Mouse (Mus musculus): ENCODE results near the gene Iqgap3. TPM values are rescaled to one million over a fixed set of nuclear protein-coding genes. Genes with fewer than 3 reads are reported as not detected.

Iqgap3 gene
- 16.2 and 21.0 TPM in 2 replicates for polyA plus RNA-seq (2014; fragmentation: Nextera tagmentation; extraction: Ambion mirVana)

DNA sequence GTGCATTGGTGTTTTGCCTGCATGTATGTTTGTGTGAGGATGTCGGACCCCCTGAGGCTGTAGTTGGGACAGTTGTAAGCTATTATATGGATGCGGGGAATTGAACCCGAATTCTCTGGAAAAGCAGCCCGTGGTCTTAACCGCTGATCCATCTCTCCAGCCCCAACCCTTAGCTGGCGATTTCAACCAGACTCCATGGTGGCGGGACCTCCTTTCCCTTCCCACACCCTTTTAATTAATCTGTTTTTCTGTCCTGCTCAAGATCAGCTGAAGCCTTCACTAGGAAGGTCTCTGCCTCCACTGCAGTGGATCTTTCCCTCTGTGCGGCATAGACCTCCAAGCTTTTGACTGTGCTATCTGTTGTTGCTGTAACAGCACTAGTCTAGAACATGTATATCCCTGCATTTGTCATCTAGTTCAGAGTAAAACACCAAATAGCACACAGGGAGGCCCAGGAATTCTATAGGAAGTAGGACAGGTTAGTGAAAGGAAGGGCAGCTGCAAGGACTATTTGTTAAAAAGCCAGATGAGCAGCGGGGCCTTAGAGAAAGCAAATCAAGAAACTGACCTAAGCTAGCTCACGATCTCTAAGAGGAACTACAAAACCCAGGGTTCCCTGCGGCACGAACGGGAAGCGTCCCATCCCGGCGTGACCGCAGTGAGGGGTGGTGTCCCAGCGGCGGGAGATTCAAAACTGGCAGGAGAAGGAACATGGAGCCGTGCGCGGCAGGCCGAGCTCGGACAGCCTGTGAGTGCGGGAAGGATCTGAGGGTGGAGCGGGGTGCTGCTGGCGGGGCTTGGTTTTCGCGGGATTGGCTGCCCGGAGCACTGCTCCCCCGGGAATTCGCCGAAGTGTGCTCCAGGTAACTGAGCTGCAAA, at the start of gene Iqgap3:
Iqgap3 (plus strand) TSS at position 627 of the 879 bp plus-strand sequence.
- Histone ChIP-seq H3K4me3 (ENCODE audit: low read depth, low read length) (peak within 1 kb of the TSS; percentile 59), H3K4me2 (ENCODE audit: low read depth, low read length) (peak within 1 kb of the TSS; percentile 63), H3K27me3 (replicated peaks; ENCODE audit: control insufficient read depth, insufficient read depth, low read length) (no peaks in the 10 kb centered on the region), H3K9ac (ENCODE audit: low read depth, low read length) (peak within 1 kb of the TSS; percentile 56), H3K36me3 (ENCODE audit: control insufficient read depth, insufficient read depth, low read length) (0 out of 2 replicates have a peak, but pooled peaks cover 11% of the 10 kb centered on the region), H3K27ac (replicated peaks; ENCODE audit: low read depth, low read length) (peak within 1 kb of the TSS; percentile 55; the same call in 1 of the 2 replicates), H3K4me1 (ENCODE audit: control insufficient read depth, insufficient read depth, low read length) (0 out of 2 replicates have a peak, but pooled peaks cover 7% of the 10 kb centered on the region), H3K9me3 (ENCODE audit: control insufficient read depth, low read length) (no peaks in the 10 kb centered on the region)
- ATAC-seq (ENCODE audit: low read depth) (peak; percentile 88), DNase-seq (ENCODE audit: low spot score) (peak; percentile 97)
- WGBS = 22% methylated on average over 28 of the region's 33 CpGs

DNA sequence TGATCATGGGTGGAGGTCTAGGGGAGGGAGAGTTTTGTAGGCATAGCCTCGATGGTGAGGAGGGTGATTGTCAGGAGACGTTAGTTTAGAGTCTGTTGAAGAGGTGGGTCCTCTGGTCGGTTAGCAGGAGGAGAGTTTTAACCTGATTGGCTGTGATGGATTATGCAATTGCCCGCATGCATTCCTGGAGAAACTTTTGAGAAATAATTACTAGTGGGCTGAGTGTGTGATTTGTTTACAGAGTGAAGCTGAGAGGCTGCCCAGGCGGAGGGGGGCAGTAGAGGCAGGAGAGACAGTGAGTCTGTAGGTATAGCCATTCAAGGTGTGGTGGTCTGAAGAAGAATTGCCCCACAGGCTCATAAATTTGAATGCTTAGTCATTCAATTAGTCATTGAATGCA, 48.3 kb upstream of the Iqgap3 start:
- no peak overlapping the region for H3K9ac ChIP-seq (ENCODE audit: low read depth, low read length)
- no peak overlapping the region for H3K4me2 ChIP-seq (ENCODE audit: low read depth, low read length)
- H3K36me3 ChIP-seq (ENCODE audit: control insufficient read depth, insufficient read depth, low read length) = no peaks in the 10 kb centered on the region
- no peak overlapping the region for H3K4me3 ChIP-seq (ENCODE audit: low read depth, low read length)
- H3K27ac ChIP-seq (replicated peaks; ENCODE audit: low read depth, low read length) = no peak overlapping the region
- no peak for DNase-seq (ENCODE audit: low spot score)
- peaks cover 24% of the 10 kb centered on the region for H3K27me3 ChIP-seq (replicated peaks; ENCODE audit: control insufficient read depth, insufficient read depth, low read length)
- H3K9me3 ChIP-seq (ENCODE audit: control insufficient read depth, low read length) = 0 out of 2 replicates have a peak, but pooled peaks cover under 1% of the 10 kb centered on the region
- ATAC-seq (ENCODE audit: low read depth) = no peak
- H3K4me1 ChIP-seq (ENCODE audit: control insufficient read depth, insufficient read depth, low read length) = no peaks in the 10 kb centered on the region
- WGBS = 64% methylated on average over 5 of the region's 5 CpGs

DNA sequence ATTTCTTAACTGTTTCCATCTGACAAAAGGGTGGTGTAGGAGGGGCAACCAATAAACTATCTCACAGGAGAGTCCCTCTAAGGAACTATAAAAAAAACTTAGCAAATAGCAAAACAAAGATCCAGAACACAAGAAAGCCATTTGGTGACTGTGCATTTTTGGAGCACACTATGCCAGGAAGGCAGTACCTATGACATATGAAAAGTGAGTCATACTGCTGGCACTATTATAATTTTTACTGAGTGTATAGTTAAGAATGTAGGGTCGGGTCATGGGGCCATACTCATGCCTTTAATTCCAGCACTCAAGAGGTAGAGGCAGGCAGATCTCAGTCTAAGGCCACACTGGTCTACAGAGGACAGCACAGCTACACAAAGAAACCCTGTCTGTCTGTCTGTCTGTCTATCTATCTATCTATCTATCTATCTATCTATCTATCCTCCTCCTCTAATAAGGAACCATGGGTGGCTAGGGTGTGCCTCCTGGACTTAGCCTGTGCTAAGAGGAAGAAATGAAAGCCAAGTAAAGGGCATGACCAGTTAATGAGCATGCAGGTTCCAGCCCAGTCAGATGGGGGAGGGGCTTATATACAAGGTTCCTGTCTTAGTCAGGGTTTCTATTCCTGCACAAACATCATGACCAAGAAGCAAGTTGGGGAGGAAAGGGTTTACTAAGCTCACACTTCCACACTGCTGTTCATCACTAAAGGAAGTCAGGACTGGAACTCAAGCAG, 46.0 kb upstream of the Iqgap3 start:
- no peaks in the 10 kb centered on the region for H3K4me1 ChIP-seq (ENCODE audit: control insufficient read depth, insufficient read depth, low read length)
- H3K4me2 ChIP-seq (ENCODE audit: low read depth, low read length) = no peak overlapping the region
- H3K36me3 ChIP-seq (ENCODE audit: control insufficient read depth, insufficient read depth, low read length) = no peaks in the 10 kb centered on the region
- peaks cover 23% of the 10 kb centered on the region for H3K27me3 ChIP-seq (replicated peaks; ENCODE audit: control insufficient read depth, insufficient read depth, low read length)
- DNase-seq (ENCODE audit: low spot score) (no peak), ATAC-seq (ENCODE audit: low read depth) (no peak)
- H3K4me3 ChIP-seq (ENCODE audit: low read depth, low read length) = no peak overlapping the region
- H3K9ac ChIP-seq (ENCODE audit: low read depth, low read length) = no peak overlapping the region
- H3K27ac ChIP-seq (replicated peaks; ENCODE audit: low read depth, low read length) = no peak overlapping the region
- WGBS = 56% methylated on average over 1 of the region's 1 CpGs
- no peaks in the 10 kb centered on the region for H3K9me3 ChIP-seq (ENCODE audit: control insufficient read depth, low read length)

DNA sequence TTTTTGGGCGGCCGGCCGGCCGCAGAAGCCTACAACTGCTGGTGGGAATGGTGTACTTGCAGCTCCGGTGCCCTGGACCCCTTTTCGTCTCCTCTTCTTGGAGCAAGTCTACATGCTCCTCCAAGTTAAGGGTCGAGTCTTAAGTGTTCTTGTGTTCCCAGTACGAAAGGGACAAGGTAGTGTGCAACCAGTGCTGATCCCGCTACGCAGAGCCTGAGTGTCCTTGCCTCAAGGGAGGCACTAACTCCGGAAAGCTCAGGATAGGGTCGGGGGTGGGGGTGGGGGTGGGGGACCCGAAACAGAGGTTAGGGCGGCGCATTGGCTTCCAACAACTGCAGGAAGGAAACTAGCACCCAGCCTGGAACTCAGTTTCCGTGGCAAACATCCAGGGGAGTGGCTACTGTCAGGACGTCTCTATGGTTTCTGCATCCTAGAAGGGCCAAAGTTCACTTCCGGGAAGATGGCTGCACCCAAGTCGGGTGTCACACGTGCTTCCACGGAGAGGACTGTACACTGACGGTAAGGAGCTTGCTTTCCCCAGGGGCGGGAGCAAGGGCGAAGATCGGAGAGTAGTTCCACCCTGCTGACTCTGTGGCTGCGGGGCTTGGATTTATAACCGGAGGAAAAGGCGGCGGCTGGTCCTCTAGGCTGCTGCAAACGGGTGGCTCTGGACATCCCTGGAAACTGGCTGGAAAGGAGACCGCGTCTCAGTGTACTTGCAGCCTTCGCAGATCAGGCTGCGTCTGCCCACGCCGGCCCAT, 38.9 kb upstream of the Iqgap3 start, which contains the start of gene Gpatch4:
Gpatch4 (plus strand) TSS at position 448 of the 761 bp plus-strand sequence.
- no peaks in the 10 kb centered on the region for H3K9me3 ChIP-seq (ENCODE audit: control insufficient read depth, low read length)
- peaks cover 7% of the 10 kb centered on the region; the same call in 1 of the 2 replicates for H3K27me3 ChIP-seq (replicated peaks; ENCODE audit: control insufficient read depth, insufficient read depth, low read length)
- H3K4me3 ChIP-seq (ENCODE audit: low read depth, low read length) = peak within 1 kb of the TSS; percentile 72
- 13% methylated on average over 31 of the region's 36 CpGs for WGBS
- H3K4me1 ChIP-seq (ENCODE audit: control insufficient read depth, insufficient read depth, low read length) = peaks cover 4% of the 10 kb centered on the region; the same call in 1 of the 2 replicates
- 0 out of 2 replicates have a peak, but pooled peaks cover 4% of the 10 kb centered on the region for H3K36me3 ChIP-seq (ENCODE audit: control insufficient read depth, insufficient read depth, low read length)
- no peak within 1 kb of the TSS; the same call in 1 of the 2 replicates for H3K27ac ChIP-seq (replicated peaks; ENCODE audit: low read depth, low read length)
- ATAC-seq (ENCODE audit: low read depth) (peak; percentile 96), DNase-seq (ENCODE audit: low spot score) (peak; percentile 98)
- H3K9ac ChIP-seq (ENCODE audit: low read depth, low read length) = peak within 1 kb of the TSS; percentile 70
- peak within 1 kb of the TSS; percentile 80 for H3K4me2 ChIP-seq (ENCODE audit: low read depth, low read length)

DNA sequence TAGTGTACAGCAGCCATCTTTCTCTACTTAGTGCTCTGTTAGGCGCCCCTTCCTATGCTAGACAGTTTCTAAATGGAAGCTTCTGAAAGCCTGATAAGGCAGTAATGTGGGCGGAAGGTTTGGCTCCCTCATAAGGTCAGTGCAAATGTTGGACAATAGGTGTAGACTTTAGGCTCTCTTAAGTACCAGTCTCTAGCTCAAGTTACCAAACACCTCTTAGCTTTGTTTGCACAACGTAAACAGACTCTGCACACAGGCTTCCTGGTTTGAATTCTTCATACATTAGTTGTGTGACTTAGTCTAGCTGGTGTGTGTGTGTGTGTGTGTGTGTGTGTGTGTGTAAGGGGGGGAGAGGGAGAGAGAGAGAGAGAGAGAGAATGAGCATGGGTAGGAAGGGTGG, 32.2 kb upstream of the Iqgap3 start:
- Histone ChIP-seq H3K36me3 (ENCODE audit: control insufficient read depth, insufficient read depth, low read length) (peaks cover 37% of the 10 kb centered on the region), H3K4me3 (ENCODE audit: low read depth, low read length) (no peak overlapping the region)
- DNase-seq (ENCODE audit: low spot score) = peak; percentile 5

DNA sequence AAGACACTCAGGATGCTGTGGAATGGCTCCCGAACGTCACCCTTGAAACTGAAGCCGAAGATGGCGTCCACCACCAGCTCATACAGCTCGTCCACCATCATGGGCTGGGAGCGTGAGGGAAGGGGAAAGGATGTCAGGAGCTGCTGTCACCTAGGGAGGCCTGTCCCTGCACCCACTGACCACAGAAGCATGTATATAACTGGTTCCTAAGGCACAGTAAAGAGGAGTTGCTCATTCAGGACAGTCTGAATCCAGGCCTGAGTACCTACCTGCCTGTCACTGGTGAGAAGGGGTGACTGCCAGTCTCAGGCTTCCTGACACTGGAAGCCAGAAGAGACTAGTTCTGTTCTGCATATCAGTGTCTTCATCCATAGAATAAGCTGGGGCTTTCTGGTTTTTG, 24.7 kb upstream of the Iqgap3 start:
- Histone ChIP-seq H3K36me3 (ENCODE audit: control insufficient read depth, insufficient read depth, low read length) (peaks cover 45% of the 10 kb centered on the region), H3K4me1 (ENCODE audit: control insufficient read depth, insufficient read depth, low read length) (peaks cover 5% of the 10 kb centered on the region; the same call in 1 of the 2 replicates), H3K4me2 (ENCODE audit: low read depth, low read length) (peak overlapping the region; percentile 93), H3K4me3 (ENCODE audit: low read depth, low read length) (peak overlapping the region; percentile 89; the same call in 1 of the 2 replicates), H3K27me3 (replicated peaks; ENCODE audit: control insufficient read depth, insufficient read depth, low read length) (no peaks in the 10 kb centered on the region), H3K9ac (ENCODE audit: low read depth, low read length) (peak overlapping the region; percentile 83), H3K27ac (replicated peaks; ENCODE audit: low read depth, low read length) (no peak overlapping the region), H3K9me3 (ENCODE audit: control insufficient read depth, low read length) (no peaks in the 10 kb centered on the region)
- DNase-seq (ENCODE audit: low spot score) = no peak
- no peak for ATAC-seq (ENCODE audit: low read depth)
- 86% methylated on average over 6 of the region's 6 CpGs for whole genome bisulfite sequencing

More for the DNA sequence above, 32.2 kb upstream of the Iqgap3 start:
- ATAC-seq (ENCODE audit: low read depth) = no peak; the same call in 1 of the 2 replicates
- Histone ChIP-seq H3K27ac (replicated peaks; ENCODE audit: low read depth, low read length) (no peak overlapping the region), H3K9ac (ENCODE audit: low read depth, low read length) (no peak overlapping the region), H3K27me3 (replicated peaks; ENCODE audit: control insufficient read depth, insufficient read depth, low read length) (no peaks in the 10 kb centered on the region), H3K4me2 (ENCODE audit: low read depth, low read length) (no peak overlapping the region), H3K9me3 (ENCODE audit: control insufficient read depth, low read length) (no peaks in the 10 kb centered on the region), H3K4me1 (ENCODE audit: control insufficient read depth, insufficient read depth, low read length) (no peaks in the 10 kb centered on the region)
- WGBS = 78% methylated on average over 3 of the region's 3 CpGs

DNA sequence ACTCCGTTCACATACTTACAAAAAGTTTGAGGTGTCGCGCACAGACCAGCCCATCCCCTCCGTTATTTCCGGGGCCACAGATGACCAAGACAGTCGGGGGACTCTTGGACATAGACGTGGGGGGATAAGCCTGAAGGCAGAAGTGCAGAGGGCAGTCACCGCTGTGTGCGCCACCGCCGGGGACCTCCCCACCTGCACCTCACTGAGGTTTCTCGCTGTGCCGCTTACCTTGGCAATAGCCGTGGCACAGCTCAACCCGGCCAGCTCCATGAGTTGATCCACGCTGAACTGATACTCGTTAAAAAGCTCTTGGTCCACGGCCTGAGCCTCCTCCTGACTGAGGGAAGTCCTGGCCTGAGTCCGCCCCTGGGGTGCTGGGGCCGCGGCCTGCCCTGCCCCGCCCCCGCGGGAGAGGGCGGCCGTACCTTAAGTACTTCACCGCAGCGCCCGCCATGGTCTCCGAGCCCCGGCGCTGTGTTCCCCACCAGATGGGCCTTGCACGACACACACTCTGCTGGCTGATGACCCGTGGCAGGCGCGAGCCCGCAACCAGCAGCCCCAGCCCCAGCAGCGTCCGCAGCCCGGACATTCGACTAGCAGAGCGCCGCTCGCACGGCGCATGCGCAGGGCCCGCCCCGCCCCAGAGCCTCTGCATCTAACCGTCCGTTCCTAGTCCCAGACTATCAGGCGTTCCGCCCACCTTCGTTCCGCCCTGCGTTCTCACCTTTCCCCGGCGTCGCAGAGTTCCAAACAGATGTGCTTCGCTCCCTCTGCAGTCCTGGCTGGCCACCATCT, 23.7 kb upstream of the Iqgap3 start, which contains the start of gene Naxe:
Naxe (minus strand) TSS at position 594 of the 795 bp plus-strand sequence.
- peak; percentile 95 for ATAC-seq (ENCODE audit: low read depth)
- Histone ChIP-seq H3K9me3 (ENCODE audit: control insufficient read depth, low read length) (no peaks in the 10 kb centered on the region), H3K9ac (ENCODE audit: low read depth, low read length) (peak within 1 kb of the TSS; percentile 83), H3K27me3 (replicated peaks; ENCODE audit: control insufficient read depth, insufficient read depth, low read length) (no peaks in the 10 kb centered on the region), H3K4me1 (ENCODE audit: control insufficient read depth, insufficient read depth, low read length) (peaks cover 5% of the 10 kb centered on the region; the same call in 1 of the 2 replicates), H3K27ac (replicated peaks; ENCODE audit: low read depth, low read length) (0 out of 2 replicates have a peak within 1 kb of the TSS, but pooled peaks have one; percentile 52), H3K36me3 (ENCODE audit: control insufficient read depth, insufficient read depth, low read length) (peaks cover 36% of the 10 kb centered on the region), H3K4me2 (ENCODE audit: low read depth, low read length) (peak within 1 kb of the TSS; percentile 93), H3K4me3 (ENCODE audit: low read depth, low read length) (peak within 1 kb of the TSS; percentile 89)
- DNase-seq (ENCODE audit: low spot score) = peak; percentile 95
- WGBS = under 1% methylated on average over 32 of the region's 60 CpGs

Measured in embryonic facial prominence, embryonic 14.5 days (tissue).